Mouse (Mus musculus) hindbrain, embryonic 11.5 days (tissue): ENCODE measurements around the gene Mfng. TPM values are rescaled to one million over a fixed set of nuclear protein-coding genes. Genes with fewer than 3 reads are reported as not detected.

Experiments used
- ATAC-seq: fragments of 200-750 bp; cut with Nextera tagmentation; 2 replicates; pipeline ENCODE4 v1.8.0; 2017; ENCODE audit warnings: mild to moderate bottlenecking, moderate TSS enrichment, moderate library complexity; ENCODE audit not compliant: low FRiP score
- DNase-seq: peaks from one replicate; pipeline ENCODE4 v3.0.0-alpha.2; 2015; ENCODE audit warnings: low spot score
- H3K27ac ChIP-seq: fragments of 300-500 bp; sonication (generic); 2 replicates; pipeline ENCODE4 v1.5.1; 2014; ENCODE audit warnings: mild to moderate bottlenecking, low read depth, low read length
- H3K27me3 ChIP-seq: fragments of 300-500 bp; sonication (generic); 2 replicates; pipeline ENCODE4 v1.6.1; 2014; ENCODE audit warnings: mild to moderate bottlenecking, low read length, moderate library complexity, mixed read lengths; ENCODE audit not compliant: control insufficient read depth, insufficient read depth
- H3K36me3 ChIP-seq: fragments of 300-500 bp; sonication (generic); 2 replicates; pipeline ENCODE4 v1.6.1; 2014; ENCODE audit warnings: mild to moderate bottlenecking, low read length, moderate library complexity, mixed read lengths; ENCODE audit not compliant: control insufficient read depth, insufficient read depth
- H3K4me1 ChIP-seq: fragments of 300-500 bp; sonication (generic); replicated peaks from 2 replicates; pipeline ENCODE4 v1.6.1; 2014; ENCODE audit warnings: low read length, mixed read lengths; ENCODE audit not compliant: control insufficient read depth, insufficient read depth
- H3K4me2 ChIP-seq: fragments of 300-500 bp; sonication (generic); replicated peaks from 2 replicates; pipeline ENCODE4 v1.6.1; 2014; ENCODE audit warnings: mild to moderate bottlenecking, low read depth, low read length
- H3K4me3 ChIP-seq: fragments of 300-500 bp; sonication (generic); 2 replicates; pipeline ENCODE4 v1.5.1; 2014; ENCODE audit warnings: low read depth, low read length
- H3K9ac ChIP-seq: fragments of 300-500 bp; sonication (generic); 2 replicates; pipeline ENCODE4 v1.6.1; 2014; ENCODE audit warnings: low read depth, low read length
- H3K9me3 ChIP-seq: fragments of 300-500 bp; sonication (generic); 2 replicates; pipeline ENCODE4 v1.6.1; 2016; ENCODE audit warnings: low read length; ENCODE audit not compliant: control insufficient read depth
- WGBS: fragments of 180-500 bp; shearing (Covaris S2); extraction: QIAGEN DNeasy Blood & Tissue Kit; methylation state at CpG from one replicate; pipeline ENCODE4 v1.1.7; 2014; 5-methylcytosine and 5-hydroxymethylcytosine counted together
- polyA plus RNA-seq: library from polyadenylated mRNA; unstranded; fragments of >200 nt; fragmentation: Nextera tagmentation; extraction: Ambion mirVana; gene quantifications from 2 replicates; pipeline ENCODE4 v1.2.1, GENCODE M21; 2014

Mfng gene
- 34.6 and 34.7 TPM in 2 replicates for polyA plus RNA-seq

DNA sequence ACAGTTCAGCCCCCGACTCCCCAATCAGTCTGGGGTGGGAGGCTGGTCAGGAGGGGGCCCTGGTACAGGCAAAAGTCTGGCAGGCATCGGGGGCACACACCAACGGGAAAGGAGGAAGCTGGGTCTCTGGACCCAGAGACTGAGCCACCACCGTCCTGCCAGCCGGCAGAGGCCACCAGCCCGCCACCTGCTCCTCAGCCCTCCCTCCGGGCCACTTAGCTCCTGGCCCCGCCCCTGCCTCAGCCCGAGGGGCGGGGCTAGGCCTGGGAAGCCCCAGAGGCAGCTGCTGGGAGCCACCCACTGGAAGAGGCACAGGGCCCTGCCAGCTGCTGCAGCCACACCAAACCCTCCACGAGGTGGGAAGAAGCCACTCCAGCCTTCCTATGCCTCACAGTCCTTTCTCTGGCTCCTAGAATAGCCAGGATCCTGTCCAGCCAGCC is at the start of gene Mfng:
Gene Mfng, minus strand, starts transcription at position 186 of the 440 bp plus-strand sequence.
- WGBS = 2% methylated on average over 10 of the region's 11 CpGs
- peak; percentile 94 for DNase-seq
- peak; percentile 67 for ATAC-seq
- H3K4me1 ChIP-seq = peaks cover 22% of the 10 kb centered on the region
- H3K36me3 ChIP-seq = no peaks in the 10 kb centered on the region
- no peaks in the 10 kb centered on the region for H3K27me3 ChIP-seq
- peak within 1 kb of the TSS; percentile 64 for H3K9ac ChIP-seq
- no peaks in the 10 kb centered on the region for H3K9me3 ChIP-seq
- H3K4me2 ChIP-seq = peak within 1 kb of the TSS; percentile 67
- peak within 1 kb of the TSS; percentile 40 for H3K4me3 ChIP-seq
- peak within 1 kb of the TSS; percentile 98 for H3K27ac ChIP-seq

- 71% methylated on average over 6 of the region's 6 CpGs for WGBS
Measured at GRCm38 (mm10) chr15:78816074-78816391, 42.8 kb upstream of the Mfng start.

DNA sequence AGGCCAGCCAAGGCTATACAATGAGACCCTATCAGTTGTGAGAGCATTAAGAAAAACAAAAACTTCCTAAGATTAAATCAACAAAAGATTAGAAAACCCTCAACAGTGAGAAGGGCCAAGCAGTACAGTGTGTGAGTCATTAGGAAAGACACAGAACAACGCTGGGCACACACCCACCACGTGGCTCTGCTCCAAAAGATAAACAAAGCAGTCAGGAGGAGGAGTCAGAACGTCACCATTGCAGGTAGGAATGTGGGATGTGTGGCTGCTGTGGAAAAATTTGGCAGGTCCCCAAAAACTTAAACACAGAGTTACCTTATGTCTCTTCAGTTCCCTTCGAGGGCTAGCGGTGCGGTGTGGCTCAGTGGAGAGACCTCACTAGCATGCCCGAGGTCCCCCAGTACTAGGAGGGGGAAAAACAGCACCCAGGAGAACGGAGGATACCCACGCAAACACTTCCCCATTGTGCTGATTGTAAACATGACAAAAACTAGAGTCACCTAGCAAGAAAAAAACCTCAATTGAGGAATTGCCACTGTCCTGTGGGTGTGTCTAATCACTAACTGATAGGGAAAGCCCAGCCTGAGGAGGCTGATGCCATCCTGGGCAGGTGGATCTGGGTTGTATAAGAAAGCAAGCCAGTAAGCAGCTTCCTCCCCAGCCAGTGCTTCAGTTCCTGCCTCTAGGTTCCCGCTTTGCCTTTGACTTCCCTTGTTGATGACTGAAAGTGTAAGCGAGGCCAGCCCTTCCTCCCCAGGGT is 42.2 kb upstream of the Mfng start:
- Histone ChIP-seq H3K27me3 (0 out of 2 replicates have a peak, but pooled peaks cover 2% of the 10 kb centered on the region), H3K4me2 (no peak overlapping the region), H3K9ac (no peak overlapping the region), H3K9me3 (no peaks in the 10 kb centered on the region), H3K4me1 (no peaks in the 10 kb centered on the region), H3K36me3 (no peaks in the 10 kb centered on the region), H3K27ac (no peak overlapping the region), H3K4me3 (no peak overlapping the region)
- DNase-seq (no peak), ATAC-seq (no peak)
- 67% methylated on average over 11 of the region's 11 CpGs for WGBS

More at GRCm38 (mm10) chr15:78816074-78816391, 42.8 kb upstream of the Mfng start:
- H3K4me3 ChIP-seq = no peak overlapping the region
- no peak overlapping the region for H3K27ac ChIP-seq
- DNase-seq (no peak), ATAC-seq (no peak)
- no peaks in the 10 kb centered on the region for H3K36me3 ChIP-seq
- no peak overlapping the region for H3K9ac ChIP-seq
- no peaks in the 10 kb centered on the region for H3K9me3 ChIP-seq
- H3K4me2 ChIP-seq = no peak overlapping the region
- H3K27me3 ChIP-seq = 0 out of 2 replicates have a peak, but pooled peaks cover 2% of the 10 kb centered on the region
- H3K4me1 ChIP-seq = no peaks in the 10 kb centered on the region

DNA sequence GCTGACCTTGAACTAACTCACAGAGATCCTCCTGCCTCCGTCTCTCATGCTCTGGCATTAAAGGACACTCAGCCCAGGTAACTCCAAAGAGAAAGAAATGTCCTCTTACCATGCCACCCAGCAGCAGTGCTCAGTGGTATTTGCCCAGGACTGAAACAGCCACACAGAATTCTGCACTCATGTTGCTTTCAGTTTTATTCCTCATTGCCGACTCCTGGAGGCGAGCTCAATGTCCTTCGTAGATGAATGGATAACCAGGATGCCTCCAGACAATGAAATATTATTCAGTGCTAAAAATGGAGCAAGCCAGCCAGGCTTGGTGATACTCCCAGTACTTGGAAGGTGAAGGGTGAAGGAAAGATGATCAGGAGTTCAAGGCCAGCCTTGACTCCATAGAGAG is 40.3 kb upstream of the Mfng start:
- no peaks in the 10 kb centered on the region for H3K27me3 ChIP-seq
- 84% methylated on average over 4 of the region's 4 CpGs for WGBS
- H3K4me2 ChIP-seq = no peak overlapping the region
- H3K36me3 ChIP-seq = no peaks in the 10 kb centered on the region
- H3K9me3 ChIP-seq = no peaks in the 10 kb centered on the region
- no peak overlapping the region for H3K27ac ChIP-seq
- DNase-seq (no peak), ATAC-seq (no peak)
- H3K9ac ChIP-seq = no peak overlapping the region
- no peak overlapping the region for H3K4me3 ChIP-seq
- no peaks in the 10 kb centered on the region for H3K4me1 ChIP-seq

DNA sequence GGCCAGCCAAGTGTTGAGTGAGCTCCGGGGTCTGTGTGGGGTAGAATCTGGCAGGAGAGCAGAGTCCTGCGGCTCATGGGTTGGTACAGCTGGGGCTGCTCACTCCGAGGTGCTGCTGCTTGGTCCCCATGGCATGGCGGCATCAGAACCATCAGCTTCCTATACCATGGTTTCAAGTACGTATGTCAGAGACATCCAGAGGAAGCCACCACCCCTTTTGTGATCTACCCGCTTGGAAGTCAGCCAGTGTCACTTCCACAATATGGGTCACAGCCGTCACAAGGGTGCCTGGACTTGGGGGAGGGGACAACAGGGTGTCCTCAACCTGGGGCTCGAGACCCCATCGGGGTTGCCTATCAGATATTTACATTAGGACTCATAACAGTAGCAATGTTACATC is 36.9 kb upstream of the Mfng start:
- H3K9me3 ChIP-seq = no peaks in the 10 kb centered on the region
- H3K27me3 ChIP-seq = no peaks in the 10 kb centered on the region
- DNase-seq (no peak), ATAC-seq (no peak)
- H3K4me3 ChIP-seq = no peak overlapping the region
- WGBS = 82% methylated on average over 9 of the region's 9 CpGs
- H3K9ac ChIP-seq = no peak overlapping the region
- H3K4me1 ChIP-seq = no peaks in the 10 kb centered on the region
- no peaks in the 10 kb centered on the region for H3K36me3 ChIP-seq
- no peak overlapping the region for H3K4me2 ChIP-seq
- no peak overlapping the region for H3K27ac ChIP-seq

GRCm38 (mm10) chr15:78809739-78810138 is 36.5 kb upstream of the Mfng start:
- WGBS = 67% methylated on average over 9 of the region's 9 CpGs
- no peaks in the 10 kb centered on the region for H3K4me1 ChIP-seq
- no peak for DNase-seq

GRCm38 (mm10) chr15:78808980-78809379 is 35.7 kb upstream of the Mfng start:
- no peak overlapping the region for H3K9ac ChIP-seq
- no peak overlapping the region for H3K4me2 ChIP-seq
- ATAC-seq (no peak), DNase-seq (no peak)
- peaks cover 2% of the 10 kb centered on the region for H3K27me3 ChIP-seq
- no peak overlapping the region for H3K4me3 ChIP-seq
- H3K4me1 ChIP-seq = no peaks in the 10 kb centered on the region
- H3K27ac ChIP-seq = no peak overlapping the region
- H3K9me3 ChIP-seq = no peaks in the 10 kb centered on the region
- WGBS = 75% methylated on average over 2 of the region's 2 CpGs
- H3K36me3 ChIP-seq = no peaks in the 10 kb centered on the region

More at GRCm38 (mm10) chr15:78809739-78810138, 36.5 kb upstream of the Mfng start:
- Histone ChIP-seq H3K9ac (no peak overlapping the region), H3K9me3 (no peaks in the 10 kb centered on the region), H3K27me3 (no peaks in the 10 kb centered on the region), H3K27ac (no peak overlapping the region), H3K36me3 (no peaks in the 10 kb centered on the region), H3K4me3 (no peak overlapping the region), H3K4me2 (no peak overlapping the region)
- no peak for ATAC-seq

DNA sequence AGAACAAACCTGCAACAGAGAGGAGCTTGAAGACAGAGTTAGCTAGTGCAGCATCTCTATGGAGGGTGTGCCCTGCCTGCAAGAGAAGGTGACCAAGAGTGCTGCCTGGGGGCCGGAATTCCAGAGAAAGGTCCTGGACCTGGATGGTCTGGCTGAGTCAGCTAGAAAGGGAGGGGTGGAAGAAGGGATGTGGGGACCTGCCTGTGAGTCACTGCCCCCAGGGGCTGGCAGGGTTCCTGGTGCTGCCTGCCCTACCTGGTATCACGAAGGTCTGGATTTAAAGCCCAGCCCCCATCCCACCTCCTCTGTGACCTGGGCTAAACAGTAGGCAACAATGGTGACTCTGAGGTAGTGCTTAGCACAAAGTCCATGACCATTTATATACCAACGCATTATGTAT is 33.9 kb upstream of the Mfng start:
- H3K9me3 ChIP-seq = no peaks in the 10 kb centered on the region
- no peak for ATAC-seq
- H3K36me3 ChIP-seq = no peaks in the 10 kb centered on the region
- no peak for DNase-seq
- no peak overlapping the region for H3K4me2 ChIP-seq
- H3K4me1 ChIP-seq = peaks cover 8% of the 10 kb centered on the region; the same call in 1 of the 2 replicates
- WGBS = 76% methylated on average over 3 of the region's 3 CpGs
- no peak overlapping the region for H3K9ac ChIP-seq
- H3K27me3 ChIP-seq = peaks cover 16% of the 10 kb centered on the region
- no peak overlapping the region for H3K27ac ChIP-seq
- no peak overlapping the region for H3K4me3 ChIP-seq

GRCm38 (mm10) chr15:78806614-78807013 is 33.3 kb upstream of the Mfng start:
- Histone ChIP-seq H3K4me3 (no peak overlapping the region), H3K9me3 (no peaks in the 10 kb centered on the region), H3K4me2 (no peak overlapping the region), H3K36me3 (no peaks in the 10 kb centered on the region), H3K9ac (no peak overlapping the region), H3K27ac (no peak overlapping the region), H3K4me1 (peaks cover 8% of the 10 kb centered on the region; the same call in 1 of the 2 replicates), H3K27me3 (peaks cover 18% of the 10 kb centered on the region)
- 36% methylated on average over 2 of the region's 2 CpGs for WGBS
- ATAC-seq (no peak), DNase-seq (no peak)
